Mouse (Mus musculus): ENCODE results near the gene Gm7347.
"Not testable (repeated sequence)": the region's sequence is repeated elsewhere in the genome, so short reads cannot be mapped to it uniquely, and the experiment has no call there.

- not testable (repeated sequence) for TF ChIP-seq CTCF (IDR thresholded peaks at IDR 0.05; ENCODE audit: extremely low read depth, insufficient read depth, insufficient read length, insufficient replicate concordance); POLR2A (IDR thresholded peaks at IDR 0.05; ENCODE audit: low read depth, low read length)
Measured at GRCm38 (mm10) chr5:26089191-26089590, 30.8 kb upstream of the Gm7347 start, which contains the start of gene Gm10471.

Measured in spleen, adult 2 months (tissue).